Mouse (Mus musculus) MEL (cell line): ENCODE measurements at regions not wholly inside any gene's neighbourhood (a gene's known extent, or its start where the extent isn't known, plus 50 kb on each side); places are given as distances from the start of the nearest gene placed in this dataset.

ENCODE experiments used
- BHLHE40 ChIP-seq: IDR thresholded peaks from 2 replicates; pipeline ENCODE4 v1.6.1; 2012; ENCODE audit warnings: low read depth, mild to moderate bottlenecking, inconsistent platforms, low read length, improper control_type of control experiment, borderline replicate concordance
- CTCF ChIP-seq, 3 experiments: IDR thresholded peaks in 2 of 3; conservative IDR thresholded peaks in 1 of 3; 2 replicates each; pipeline ENCODE4 v1.5.1; 2011 to 2012; ENCODE audit warnings: low read length in 3 of 3, low read depth in 2 of 3, mild to moderate bottlenecking in 2 of 3, improper control_type of control experiment in 1 of 3, inconsistent platforms in 1 of 3, mixed read lengths in 1 of 3, moderate library complexity in 1 of 3; ENCODE audit not compliant: control insufficient read depth in 1 of 3, insufficient read depth in 1 of 3, poor library complexity in 1 of 3, severe bottlenecking in 1 of 3
- EP300 ChIP-seq, 2 experiments: IDR thresholded peaks; 2 replicates each; pipeline ENCODE4 v1.6.1; 2011; ENCODE audit warnings: improper control_type of control experiment in 2 of 2, low read length in 2 of 2, low read depth in 1 of 2, mild to moderate bottlenecking in 1 of 2
- GABPA ChIP-seq: IDR thresholded peaks from 2 replicates; pipeline ENCODE4 v1.6.1; 2012; ENCODE audit warnings: low read depth, mild to moderate bottlenecking, inconsistent platforms, low read length, improper control_type of control experiment, moderate library complexity
- HCFC1 ChIP-seq: IDR thresholded peaks from 2 replicates; pipeline ENCODE4 v1.6.1; 2012; ENCODE audit warnings: low read depth, mild to moderate bottlenecking, inconsistent platforms, low read length, improper control_type of control experiment, moderate library complexity
- MAFK ChIP-seq: IDR thresholded peaks from 2 replicates; pipeline ENCODE4 v1.6.1; 2011; ENCODE audit warnings: low read depth, mild to moderate bottlenecking, low read length, improper control_type of control experiment, borderline replicate concordance
- MAX ChIP-seq: IDR thresholded peaks from 2 replicates; pipeline ENCODE4 v1.6.1; 2011; ENCODE audit warnings: low read length, improper control_type of control experiment
- MEF2A ChIP-seq: IDR thresholded peaks from 2 replicates; pipeline ENCODE4 v1.6.1; 2014; ENCODE audit warnings: low read depth, mild to moderate bottlenecking, inconsistent platforms, low read length, improper control_type of control experiment; ENCODE audit not compliant: poor library complexity, insufficient replicate concordance, severe bottlenecking; ENCODE audit errors: extremely low read depth
- POLR2A ChIP-seq, 2 experiments: IDR thresholded peaks; 2 replicates each; pipeline ENCODE4 v1.6.1; 2011 to 2012; ENCODE audit warnings: low read length in 2 of 2, mild to moderate bottlenecking in 2 of 2, control low read depth in 1 of 2, improper control_type of control experiment in 1 of 2, low read depth in 1 of 2, moderate library complexity in 1 of 2; ENCODE audit not compliant: control insufficient read depth in 1 of 2, insufficient read depth in 1 of 2, poor library complexity in 1 of 2
- POLR2AphosphoS2 ChIP-seq: IDR thresholded peaks from 2 replicates; pipeline ENCODE4 v1.6.1; 2011; ENCODE audit warnings: low read length, improper control_type of control experiment
- SMC3 ChIP-seq: IDR thresholded peaks from 2 replicates; pipeline ENCODE4 v1.6.1; 2011; ENCODE audit warnings: low read depth, low read length, improper control_type of control experiment
- TAL1 ChIP-seq: IDR thresholded peaks from 2 replicates; pipeline ENCODE4 v1.6.1; 2012; ENCODE audit warnings: mild to moderate bottlenecking, inconsistent platforms, low read length, moderate library complexity, mixed read lengths

- TF ChIP-seq POLR2A (IDR thresholded peaks at IDR 0.05; ENCODE audit: control insufficient read depth in 1 of 2, insufficient read depth in 1 of 2, low read depth in 1 of 2, low read length in 2 of 2, poor library complexity in 1 of 2) = no peak
- TF ChIP-seq CTCF (IDR thresholded peaks at IDR 0.05 in 2 of 3, conservative IDR thresholded peaks at IDR 0.05 in 1 of 3; ENCODE audit: control insufficient read depth in 1 of 3, insufficient read depth in 1 of 3, low read depth in 2 of 3, low read length in 3 of 3, poor library complexity in 1 of 3, severe bottlenecking in 1 of 3) = no peak
- TF ChIP-seq TAL1 = no peak
- TF ChIP-seq MAFK = no peak
- TF ChIP-seq HCFC1 = no peak
- TF ChIP-seq SMC3 = no peak
- TF ChIP-seq MEF2A = no peak
- TF ChIP-seq GABPA = no peak
- TF ChIP-seq MAX = no peak
- TF ChIP-seq BHLHE40 = no peak
- TF ChIP-seq POLR2AphosphoS2 = no peak
- no peak for TF ChIP-seq EP300 (IDR thresholded peaks at IDR 0.05; ENCODE audit: low read depth in 1 of 2, low read length in 2 of 2)
Observed at GRCm38 (mm10) chr2:50425151-50425550, 128.6 kb upstream of the Mmadhc start.
